Mouse (Mus musculus): Measurements from ENCODE around the gene U2af2. TPM values are rescaled to one million over a fixed set of nuclear protein-coding genes. Genes with fewer than 3 reads are reported as not detected.
A peak's percentile ranks its signal among the peaks of the same experiment; 100 is the strongest.

Gene U2af2
- polyA plus RNA-seq (2014; fragmentation: Nextera tagmentation; extraction: Ambion mirVana), result 111 and 115 TPM in 2 replicates

GRCm38 (mm10) chr7:5061774-5062359 is at the start of gene U2af2:
Gene U2af2, plus strand, starts transcription at chr7:5062143.
- Histone ChIP-seq H3K4me1 (ENCODE audit: control insufficient read depth, insufficient read depth, low read length) (peaks cover 33% of the 10 kb centered on the region), H3K4me3 (replicated peaks; ENCODE audit: low read depth, low read length) (peak within 1 kb of the TSS; percentile 74), H3K9me3 (ENCODE audit: control insufficient read depth, low read length) (no peaks in the 10 kb centered on the region), H3K36me3 (ENCODE audit: control insufficient read depth, insufficient read depth, low read length) (peaks cover 6% of the 10 kb centered on the region; the same call in 1 of the 2 replicates), H3K27me3 (ENCODE audit: control insufficient read depth, insufficient read depth, low read length) (peaks cover 13% of the 10 kb centered on the region; the same call in 1 of the 2 replicates), H3K9ac (replicated peaks; ENCODE audit: low read length) (peak within 1 kb of the TSS; percentile 76), H3K4me2 (ENCODE audit: low read length) (peak within 1 kb of the TSS; percentile 97), H3K27ac (replicated peaks; ENCODE audit: low read depth, low read length) (peak within 1 kb of the TSS; percentile 98)
- under 1% methylated on average over 52 of the region's 65 CpGs for WGBS
- peak; percentile 80 for ATAC-seq (ENCODE audit: low FRiP score, low TSS enrichment)
- peak; percentile 96 for DNase-seq

DNA sequence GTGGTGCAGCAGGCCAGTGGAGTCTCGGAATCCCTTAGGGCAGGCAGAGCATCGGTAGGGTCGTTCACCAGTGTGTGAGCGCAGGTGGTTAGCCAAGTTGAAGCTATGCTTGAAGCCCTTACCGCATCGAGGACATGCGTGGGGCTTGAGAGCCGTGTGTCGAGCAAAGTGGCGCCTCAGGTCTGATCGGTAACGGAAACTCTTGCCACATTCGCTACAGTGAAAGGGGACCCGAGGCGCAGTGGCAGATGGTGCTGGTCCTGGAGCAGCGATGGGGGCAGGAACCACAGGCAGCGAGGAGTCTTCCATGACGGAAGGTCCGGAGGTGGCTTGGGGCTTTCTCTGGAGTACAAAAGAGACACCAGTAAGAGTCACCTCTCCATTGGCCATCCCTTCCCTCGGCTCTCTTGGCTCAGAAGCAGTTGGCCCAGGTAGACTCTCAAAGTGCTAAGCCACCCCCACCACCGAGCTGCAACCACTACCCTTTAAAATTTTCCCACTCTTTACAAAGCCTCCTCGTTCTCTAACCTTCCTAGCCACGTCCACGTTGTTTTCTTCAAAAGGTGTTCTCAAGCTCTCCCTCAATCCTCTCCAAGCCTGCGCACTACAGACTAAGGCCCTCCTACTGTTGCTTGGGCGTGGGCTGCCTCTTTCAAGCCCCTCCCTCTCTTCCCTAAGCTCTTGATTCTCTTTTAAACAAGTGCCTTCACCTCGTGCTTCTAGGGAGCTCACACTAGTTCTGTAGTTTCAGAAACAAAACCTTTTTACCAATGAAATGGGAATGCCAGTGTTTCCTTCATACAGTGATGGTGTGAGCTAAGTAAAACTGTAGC is 49.0 kb upstream of the U2af2 start:
- Histone ChIP-seq H3K36me3 (ENCODE audit: control insufficient read depth, insufficient read depth, low read length) (peaks cover 48% of the 10 kb centered on the region), H3K9ac (replicated peaks; ENCODE audit: low read length) (no peak overlapping the region)

DNA sequence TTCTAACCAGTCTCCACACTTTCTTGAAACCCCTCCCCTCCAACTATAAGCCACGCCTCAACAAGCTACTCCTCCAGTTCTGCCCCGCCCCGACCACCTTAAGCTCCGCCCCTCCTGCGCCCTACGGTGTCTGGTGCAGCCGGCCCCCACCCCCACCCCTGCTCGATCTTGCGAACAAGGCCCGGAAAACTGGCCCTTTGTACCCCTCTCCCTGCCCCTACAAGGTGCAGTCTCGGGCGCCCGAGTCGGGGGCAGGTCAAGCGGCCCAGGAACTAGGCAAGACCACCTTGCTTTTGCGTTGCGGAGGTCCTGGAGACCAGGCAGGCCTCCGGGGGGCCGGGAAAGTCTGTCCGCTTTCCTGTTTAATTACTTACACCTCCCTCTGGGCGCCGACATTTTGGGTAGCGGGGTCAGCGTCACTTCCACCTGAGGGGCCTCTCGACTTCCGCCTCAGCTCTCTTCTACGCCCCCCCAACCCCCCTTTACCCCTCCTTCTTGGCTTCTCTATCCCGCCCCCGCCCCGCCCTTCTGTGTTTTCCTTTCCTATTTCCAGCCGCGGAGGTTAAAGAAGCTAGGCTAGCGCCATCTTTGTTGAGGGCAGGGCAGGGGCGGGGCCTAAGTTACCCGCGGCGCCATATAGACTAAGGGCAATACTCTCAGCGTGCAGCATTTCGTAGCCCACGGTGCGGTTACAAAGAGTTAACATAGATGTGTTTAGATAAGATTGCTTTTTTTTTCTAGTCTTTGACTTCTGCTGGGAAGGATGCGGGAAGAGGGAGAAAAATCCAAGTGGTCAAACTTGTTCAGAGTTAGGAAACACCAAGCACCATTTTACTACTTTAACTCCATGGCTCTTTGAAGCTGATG is 47.5 kb upstream of the U2af2 start, which contains the start of the genes Zfp524 and Fiz1:
Zfp524 (plus strand) TSS at position 165 of the 867 bp plus-strand sequence.
Fiz1 (minus strand) TSS at position 447 of the 867 bp plus-strand sequence.
- Histone ChIP-seq H3K4me1 (ENCODE audit: control insufficient read depth, insufficient read depth, low read length) (0 out of 2 replicates have a peak, but pooled peaks cover 1% of the 10 kb centered on the region), H3K9ac (replicated peaks; ENCODE audit: low read length) (peak within 1 kb of the TSS; percentile 73), H3K4me2 (ENCODE audit: low read length) (peak within 1 kb of the TSS; percentile 64), H3K27me3 (ENCODE audit: control insufficient read depth, insufficient read depth, low read length) (no peaks in the 10 kb centered on the region), H3K9me3 (ENCODE audit: control insufficient read depth, low read length) (no peaks in the 10 kb centered on the region), H3K27ac (replicated peaks; ENCODE audit: low read depth, low read length) (peak within 1 kb of the TSS; percentile 97), H3K36me3 (ENCODE audit: control insufficient read depth, insufficient read depth, low read length) (peaks cover 32% of the 10 kb centered on the region), H3K4me3 (replicated peaks; ENCODE audit: low read depth, low read length) (peak within 1 kb of the TSS; percentile 74)
- under 1% methylated on average over 42 of the region's 42 CpGs for WGBS
- ATAC-seq (ENCODE audit: low FRiP score, low TSS enrichment) (peak; percentile 85), DNase-seq (peak; percentile 99)

More for the DNA sequence above, 49.0 kb upstream of the U2af2 start:
- no peaks in the 10 kb centered on the region for H3K4me1 ChIP-seq (ENCODE audit: control insufficient read depth, insufficient read depth, low read length)
- H3K4me2 ChIP-seq (ENCODE audit: low read length), result no peak overlapping the region
- no peak overlapping the region for H3K27ac ChIP-seq (replicated peaks; ENCODE audit: low read depth, low read length)
- DNase-seq (no peak), ATAC-seq (ENCODE audit: low FRiP score, low TSS enrichment) (no peak)
- no peak overlapping the region for H3K4me3 ChIP-seq (replicated peaks; ENCODE audit: low read depth, low read length)
- WGBS, result 93% methylated on average over 27 of the region's 27 CpGs
- H3K27me3 ChIP-seq (ENCODE audit: control insufficient read depth, insufficient read depth, low read length), result no peaks in the 10 kb centered on the region
- no peaks in the 10 kb centered on the region for H3K9me3 ChIP-seq (ENCODE audit: control insufficient read depth, low read length)

GRCm38 (mm10) chr7:5015118-5016001 is 46.6 kb upstream of the U2af2 start, which contains the start of gene Gm44973:
Gene Gm44973, plus strand, starts transcription at chr7:5015496.
- Histone ChIP-seq H3K4me1 (ENCODE audit: control insufficient read depth, insufficient read depth, low read length) (0 out of 2 replicates have a peak, but pooled peaks cover 3% of the 10 kb centered on the region), H3K9ac (replicated peaks; ENCODE audit: low read length) (peak within 1 kb of the TSS; percentile 73), H3K36me3 (ENCODE audit: control insufficient read depth, insufficient read depth, low read length) (peaks cover 23% of the 10 kb centered on the region), H3K4me2 (ENCODE audit: low read length) (peak within 1 kb of the TSS; percentile 64), H3K27me3 (ENCODE audit: control insufficient read depth, insufficient read depth, low read length) (no peaks in the 10 kb centered on the region), H3K9me3 (ENCODE audit: control insufficient read depth, low read length) (no peaks in the 10 kb centered on the region), H3K27ac (replicated peaks; ENCODE audit: low read depth, low read length) (peak within 1 kb of the TSS; percentile 97), H3K4me3 (replicated peaks; ENCODE audit: low read depth, low read length) (peak within 1 kb of the TSS; percentile 74)
- WGBS, result under 1% methylated on average over 58 of the region's 76 CpGs
- DNase-seq, result peak; percentile 97
- peak; percentile 81 for ATAC-seq (ENCODE audit: low FRiP score, low TSS enrichment)

DNA sequence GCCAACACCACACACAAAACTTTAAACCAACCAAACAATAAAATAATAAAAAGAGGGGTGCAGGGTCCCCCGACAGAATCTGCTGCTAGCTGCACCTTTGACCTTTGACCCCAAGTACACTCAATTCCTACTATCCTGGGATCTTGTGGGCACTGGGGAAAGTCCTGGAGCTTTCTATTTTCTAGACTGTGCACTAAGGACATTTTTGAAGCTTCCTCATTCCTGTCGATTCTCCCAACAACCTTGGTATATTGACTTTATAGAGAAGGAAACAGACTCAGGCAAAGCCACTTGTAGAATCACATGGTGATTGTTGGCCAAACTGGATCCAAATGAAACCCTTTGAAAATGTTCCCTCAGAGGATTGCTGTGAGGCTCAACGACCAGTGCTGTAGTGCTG is 45.9 kb upstream of the U2af2 start:
- WGBS, result 64% methylated on average over 3 of the region's 3 CpGs
- ATAC-seq (ENCODE audit: low FRiP score, low TSS enrichment), result no peak

DNA sequence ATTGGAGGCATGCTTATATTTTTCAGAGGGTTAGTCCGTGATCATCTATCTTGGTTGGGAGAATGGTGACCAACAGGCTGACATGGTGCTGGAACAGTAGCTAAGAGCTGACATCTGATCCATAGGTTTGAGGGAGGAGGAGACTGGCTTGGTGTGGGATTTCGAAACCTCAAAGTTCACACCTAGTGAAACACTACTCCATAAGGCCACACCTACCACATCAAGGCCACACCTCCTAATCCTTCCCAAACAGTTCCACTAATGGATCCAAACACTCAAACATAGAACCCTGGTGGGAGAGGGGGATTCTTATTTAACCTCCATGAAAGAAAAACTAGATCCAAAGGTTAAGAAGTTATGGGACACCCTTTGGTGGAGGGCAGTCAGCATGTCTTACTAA is 45.0 kb upstream of the U2af2 start:
- no peaks in the 10 kb centered on the region for H3K9me3 ChIP-seq (ENCODE audit: control insufficient read depth, low read length)
- H3K4me2 ChIP-seq (ENCODE audit: low read length), result no peak overlapping the region
- no peaks in the 10 kb centered on the region for H3K27me3 ChIP-seq (ENCODE audit: control insufficient read depth, insufficient read depth, low read length)
- 98% methylated on average over 2 of the region's 2 CpGs for WGBS
- DNase-seq (no peak), ATAC-seq (ENCODE audit: low FRiP score, low TSS enrichment) (no peak)
- H3K4me3 ChIP-seq (replicated peaks; ENCODE audit: low read depth, low read length), result no peak overlapping the region
- peaks cover 12% of the 10 kb centered on the region for H3K4me1 ChIP-seq (ENCODE audit: control insufficient read depth, insufficient read depth, low read length)
- H3K9ac ChIP-seq (replicated peaks; ENCODE audit: low read length), result no peak overlapping the region
- H3K36me3 ChIP-seq (ENCODE audit: control insufficient read depth, insufficient read depth, low read length), result peaks cover 7% of the 10 kb centered on the region
- H3K27ac ChIP-seq (replicated peaks; ENCODE audit: low read depth, low read length), result no peak overlapping the region

More for the DNA sequence above, 45.9 kb upstream of the U2af2 start:
- peak overlapping the region; percentile 64 for H3K4me2 ChIP-seq (ENCODE audit: low read length)
- peaks cover 16% of the 10 kb centered on the region for H3K36me3 ChIP-seq (ENCODE audit: control insufficient read depth, insufficient read depth, low read length)
- peak overlapping the region; percentile 74 for H3K4me3 ChIP-seq (replicated peaks; ENCODE audit: low read depth, low read length)
- no peak for DNase-seq
- no peaks in the 10 kb centered on the region for H3K27me3 ChIP-seq (ENCODE audit: control insufficient read depth, insufficient read depth, low read length)
- H3K4me1 ChIP-seq (ENCODE audit: control insufficient read depth, insufficient read depth, low read length), result peaks cover 5% of the 10 kb centered on the region
- peak overlapping the region; percentile 97 for H3K27ac ChIP-seq (replicated peaks; ENCODE audit: low read depth, low read length)
- peak overlapping the region; percentile 64 for H3K9ac ChIP-seq (replicated peaks; ENCODE audit: low read length)
- no peaks in the 10 kb centered on the region for H3K9me3 ChIP-seq (ENCODE audit: control insufficient read depth, low read length)

DNA sequence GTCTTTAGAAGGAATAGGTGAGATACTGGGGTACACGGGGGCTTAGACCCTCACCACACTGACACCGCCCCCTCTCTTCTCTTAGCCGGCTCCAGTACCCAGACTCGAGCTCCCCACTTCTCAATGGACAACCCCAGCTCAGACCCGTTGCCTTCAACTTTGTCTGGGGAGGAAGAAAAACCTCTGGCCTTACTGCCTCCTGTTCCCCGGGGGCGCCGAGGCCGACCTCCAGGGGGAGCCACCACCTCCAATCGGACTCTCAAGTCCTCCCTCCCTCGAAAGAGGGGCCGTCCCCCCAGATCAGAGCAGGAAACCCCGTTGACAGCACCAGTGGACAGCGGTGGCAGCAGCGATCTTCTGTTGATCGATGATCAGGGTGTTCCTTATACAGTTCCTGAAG is 44.6 kb upstream of the U2af2 start:
- no peak overlapping the region for H3K4me3 ChIP-seq (replicated peaks; ENCODE audit: low read depth, low read length)
- no peak overlapping the region for H3K27ac ChIP-seq (replicated peaks; ENCODE audit: low read depth, low read length)
- H3K4me1 ChIP-seq (ENCODE audit: control insufficient read depth, insufficient read depth, low read length), result peaks cover 12% of the 10 kb centered on the region
- no peak overlapping the region for H3K9ac ChIP-seq (replicated peaks; ENCODE audit: low read length)
- peaks cover 8% of the 10 kb centered on the region for H3K36me3 ChIP-seq (ENCODE audit: control insufficient read depth, insufficient read depth, low read length)
- H3K9me3 ChIP-seq (ENCODE audit: control insufficient read depth, low read length), result no peaks in the 10 kb centered on the region
- ATAC-seq (ENCODE audit: low FRiP score, low TSS enrichment) (no peak), DNase-seq (no peak)
- 91% methylated on average over 16 of the region's 16 CpGs for WGBS
- H3K27me3 ChIP-seq (ENCODE audit: control insufficient read depth, insufficient read depth, low read length), result no peaks in the 10 kb centered on the region
- no peak overlapping the region for H3K4me2 ChIP-seq (ENCODE audit: low read length)
